Mouse (Mus musculus): ENCODE measurements around the gene Hivep3. TPM values are rescaled to one million over a fixed set of nuclear protein-coding genes. Genes with fewer than 3 reads are reported as not detected.

Hivep3 gene
- polyA plus RNA-seq, 1 experiment: 14.8 TPM

DNA sequence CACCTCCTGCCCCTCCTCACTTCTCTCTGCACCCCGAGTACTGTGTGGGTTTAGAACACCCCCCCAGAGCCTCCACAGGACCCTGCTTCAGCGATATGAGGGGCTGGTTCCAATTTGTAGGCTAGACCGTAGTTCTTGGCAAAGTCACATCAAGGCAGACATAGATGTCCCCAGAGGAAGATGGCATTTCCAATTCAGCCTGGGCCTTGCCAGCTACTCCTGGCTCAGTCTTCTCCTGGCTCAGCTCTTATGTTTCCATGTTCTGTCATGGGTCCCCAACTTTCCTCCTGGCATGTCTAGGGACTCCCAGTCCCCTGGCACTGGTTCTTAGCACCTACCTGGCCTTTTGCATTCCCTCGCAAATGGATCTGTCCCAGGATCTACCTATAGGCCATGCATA is 201.3 kb downstream of the Hivep3 start:
- DNase-seq (ENCODE audit: low read depth): no peak
- no peak for TF ChIP-seq POLR2A (IDR thresholded peaks at IDR 0.05; ENCODE audit: borderline replicate concordance, extremely low read depth, insufficient read depth, insufficient read length, poor library complexity, severe bottlenecking)
- TF ChIP-seq CTCF (IDR thresholded peaks at IDR 0.05; ENCODE audit: borderline replicate concordance, extremely low read depth, insufficient read depth, insufficient read length): no peak

- DNase-seq (ENCODE audit: low read depth): peak; percentile 86
Observed at GRCm38 (mm10) chr4:119937876-119938275, 204.3 kb downstream of the Hivep3 start.

GRCm38 (mm10) chr4:119938518-119938917 is 204.9 kb downstream of the Hivep3 start:
- DNase-seq (ENCODE audit: low read depth): no peak
- TF ChIP-seq POLR2A (IDR thresholded peaks at IDR 0.05; ENCODE audit: borderline replicate concordance, extremely low read depth, insufficient read depth, insufficient read length, poor library complexity, severe bottlenecking) (no peak), CTCF (IDR thresholded peaks at IDR 0.05; ENCODE audit: borderline replicate concordance, extremely low read depth, insufficient read depth, insufficient read length) (no peak)

More at GRCm38 (mm10) chr4:119937876-119938275, 204.3 kb downstream of the Hivep3 start:
- TF ChIP-seq POLR2A (IDR thresholded peaks at IDR 0.05; ENCODE audit: borderline replicate concordance, extremely low read depth, insufficient read depth, insufficient read length, poor library complexity, severe bottlenecking) (no peak), CTCF (IDR thresholded peaks at IDR 0.05; ENCODE audit: borderline replicate concordance, extremely low read depth, insufficient read depth, insufficient read length) (no peak)

- no peak for DNase-seq (ENCODE audit: low read depth)
- TF ChIP-seq POLR2A (IDR thresholded peaks at IDR 0.05; ENCODE audit: borderline replicate concordance, extremely low read depth, insufficient read depth, insufficient read length, poor library complexity, severe bottlenecking): no peak
- TF ChIP-seq CTCF (IDR thresholded peaks at IDR 0.05; ENCODE audit: borderline replicate concordance, extremely low read depth, insufficient read depth, insufficient read length): no peak
Observed at GRCm38 (mm10) chr4:119939786-119940185, 206.2 kb downstream of the Hivep3 start.

DNA sequence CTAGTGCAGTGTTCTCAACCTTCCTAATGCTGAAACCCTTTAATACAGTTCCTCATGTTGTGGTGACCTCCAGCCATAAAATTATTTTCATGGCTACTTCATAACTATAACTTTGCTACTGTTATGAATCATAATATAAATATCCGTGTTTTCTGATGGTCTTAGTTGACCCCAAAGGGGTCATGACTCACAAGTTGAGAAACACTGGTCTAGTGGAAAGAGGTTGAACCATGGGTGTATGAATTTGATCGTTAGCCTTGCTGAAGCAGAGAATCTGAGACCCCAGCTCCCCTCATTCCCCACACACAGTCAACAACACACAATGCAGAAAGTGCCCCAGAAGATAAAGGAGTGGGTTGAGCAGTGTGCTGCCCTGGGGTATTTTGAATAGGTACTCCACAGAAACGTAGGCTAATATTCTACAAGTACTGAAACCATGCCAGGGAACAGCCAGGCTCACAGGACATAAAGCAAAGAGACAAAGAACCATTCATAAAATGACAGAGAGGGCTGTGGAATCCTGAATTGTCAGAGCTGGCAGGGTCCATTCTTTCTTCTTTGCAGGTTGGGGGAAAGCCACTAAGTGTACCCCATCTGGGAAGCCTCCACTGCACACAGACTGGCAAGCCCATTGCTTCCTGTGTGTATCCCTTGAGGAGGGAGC is 212.8 kb downstream of the Hivep3 start:
- peak; percentile 57 for DNase-seq (ENCODE audit: low read depth)
- TF ChIP-seq POLR2A (IDR thresholded peaks at IDR 0.05; ENCODE audit: borderline replicate concordance, extremely low read depth, insufficient read depth, insufficient read length, poor library complexity, severe bottlenecking) (no peak), CTCF (IDR thresholded peaks at IDR 0.05; ENCODE audit: borderline replicate concordance, extremely low read depth, insufficient read depth, insufficient read length) (no peak)

- no peak for DNase-seq (ENCODE audit: low read depth)
- no peak for TF ChIP-seq POLR2A (IDR thresholded peaks at IDR 0.05; ENCODE audit: borderline replicate concordance, extremely low read depth, insufficient read depth, insufficient read length, poor library complexity, severe bottlenecking)
- peak; percentile 10; the same call in 1 of the 2 replicates for TF ChIP-seq CTCF (IDR thresholded peaks at IDR 0.05; ENCODE audit: borderline replicate concordance, extremely low read depth, insufficient read depth, insufficient read length)
Observed at GRCm38 (mm10) chr4:119947232-119948162, 213.9 kb downstream of the Hivep3 start.

GRCm38 (mm10) chr4:119948406-119948805 is 214.8 kb downstream of the Hivep3 start:
- no peak for TF ChIP-seq POLR2A (IDR thresholded peaks at IDR 0.05; ENCODE audit: borderline replicate concordance, extremely low read depth, insufficient read depth, insufficient read length, poor library complexity, severe bottlenecking)
- TF ChIP-seq CTCF (IDR thresholded peaks at IDR 0.05; ENCODE audit: borderline replicate concordance, extremely low read depth, insufficient read depth, insufficient read length): no peak
- DNase-seq (ENCODE audit: low read depth): no peak

GRCm38 (mm10) chr4:119948922-119949614 is 215.5 kb downstream of the Hivep3 start:
- DNase-seq (ENCODE audit: low read depth): no peak
- TF ChIP-seq CTCF (IDR thresholded peaks at IDR 0.05; ENCODE audit: borderline replicate concordance, extremely low read depth, insufficient read depth, insufficient read length): no peak
- no peak for TF ChIP-seq POLR2A (IDR thresholded peaks at IDR 0.05; ENCODE audit: borderline replicate concordance, extremely low read depth, insufficient read depth, insufficient read length, poor library complexity, severe bottlenecking)

DNA sequence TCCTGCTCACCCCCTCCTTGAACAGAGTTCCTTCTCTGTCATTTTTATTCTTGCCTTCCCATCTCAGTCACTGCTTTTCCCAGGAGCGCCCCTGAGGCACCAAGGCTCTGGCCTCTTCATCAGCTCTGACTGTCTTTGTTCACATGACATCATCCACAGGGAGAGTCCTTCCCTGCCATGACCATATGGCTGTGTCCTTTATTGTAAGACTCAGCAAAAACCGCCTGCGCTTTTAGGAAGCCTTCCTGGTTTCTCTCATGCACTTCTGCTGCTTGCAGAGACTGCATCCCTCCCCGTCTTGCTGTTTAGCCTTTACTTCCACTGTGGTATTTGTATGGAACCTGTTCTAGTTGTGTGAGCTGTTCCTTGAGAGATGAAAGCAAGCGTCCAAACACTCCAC is 216.6 kb downstream of the Hivep3 start:
- no peak for TF ChIP-seq POLR2A (IDR thresholded peaks at IDR 0.05; ENCODE audit: borderline replicate concordance, extremely low read depth, insufficient read depth, insufficient read length, poor library complexity, severe bottlenecking)
- no peak for DNase-seq (ENCODE audit: low read depth)

- TF ChIP-seq CTCF (IDR thresholded peaks at IDR 0.05; ENCODE audit: borderline replicate concordance, extremely low read depth, insufficient read depth, insufficient read length) (no peak), POLR2A (IDR thresholded peaks at IDR 0.05; ENCODE audit: borderline replicate concordance, extremely low read depth, insufficient read depth, insufficient read length, poor library complexity, severe bottlenecking) (no peak)
- DNase-seq (ENCODE audit: low read depth): no peak
Observed at GRCm38 (mm10) chr4:119951081-119951480, 217.5 kb downstream of the Hivep3 start.

GRCm38 (mm10) chr4:119955008-119955407 is 221.4 kb downstream of the Hivep3 start:
- TF ChIP-seq POLR2A (IDR thresholded peaks at IDR 0.05; ENCODE audit: borderline replicate concordance, extremely low read depth, insufficient read depth, insufficient read length, poor library complexity, severe bottlenecking) (no peak), CTCF (IDR thresholded peaks at IDR 0.05; ENCODE audit: borderline replicate concordance, extremely low read depth, insufficient read depth, insufficient read length) (no peak)
- DNase-seq (ENCODE audit: low read depth): no peak
